Mouse (Mus musculus): ENCODE results near the gene Mfge8.

Gene Mfge8

GRCm38 (mm10) chr7:79129883-79130282, 19.0 kb downstream of the Mfge8 start:
- DNase-seq, result no peak

GRCm38 (mm10) chr7:79123465-79123864, 25.4 kb downstream of the Mfge8 start:
- no peak for DNase-seq

GRCm38 (mm10) chr7:79113848-79114247, 35.0 kb downstream of the Mfge8 start:
- no peak for DNase-seq

GRCm38 (mm10) chr7:79096492-79096891, 52.4 kb downstream of the Mfge8 start:
- no peak for DNase-seq

- DNase-seq, result peak; percentile 19
Observed at GRCm38 (mm10) chr7:79089111-79089510, 59.7 kb downstream of the Mfge8 start.
